Mouse (Mus musculus) liver, embryonic 16.5 days (tissue): Measurements from ENCODE around the gene Syk. TPM values are rescaled to one million over a fixed set of nuclear protein-coding genes. Genes with fewer than 3 reads are reported as not detected.

ENCODE experiments used
- ATAC-seq: fragments of 200-750 bp; cut with Nextera tagmentation; 2 replicates; pipeline ENCODE4 v1.8.0; 2017; ENCODE audit warnings: low read depth, mild to moderate bottlenecking, moderate number of reproducible peaks, moderate library complexity
- H3K27ac ChIP-seq: fragments of 300-500 bp; sonication (generic); 2 replicates; pipeline ENCODE4 v1.5.1; 2014; ENCODE audit warnings: mild to moderate bottlenecking, low read length
- H3K27me3 ChIP-seq: fragments of 300-500 bp; sonication (generic); 2 replicates; pipeline ENCODE4 v1.6.1; 2014; ENCODE audit warnings: low read depth, low read length, mixed read lengths; ENCODE audit not compliant: control insufficient read depth, insufficient read depth
- H3K36me3 ChIP-seq: fragments of 300-500 bp; sonication (generic); 2 replicates; pipeline ENCODE4 v1.6.1; 2014; ENCODE audit warnings: mild to moderate bottlenecking; ENCODE audit not compliant: control insufficient read depth, insufficient read depth
- H3K4me1 ChIP-seq: fragments of 300-500 bp; sonication (generic); 2 replicates; pipeline ENCODE4 v1.6.1; 2014; ENCODE audit warnings: low read depth, low read length, mixed read lengths; ENCODE audit not compliant: control insufficient read depth
- H3K4me2 ChIP-seq: fragments of 300-500 bp; sonication (generic); 2 replicates; pipeline ENCODE4 v1.6.1; 2014; ENCODE audit warnings: low read depth, low read length, mixed read lengths
- H3K4me3 ChIP-seq: fragments of 300-500 bp; sonication (generic); 2 replicates; pipeline ENCODE4 v1.5.1; 2014; ENCODE audit warnings: low read depth, mild to moderate bottlenecking, low read length
- H3K9ac ChIP-seq: fragments of 300-500 bp; sonication (generic); 2 replicates; pipeline ENCODE4 v1.6.1; 2014; ENCODE audit warnings: low read depth, low read length
- H3K9me3 ChIP-seq: fragments of 300-500 bp; sonication (generic); replicated peaks from 2 replicates; pipeline ENCODE4 v1.6.1; 2016; ENCODE audit warnings: low read length; ENCODE audit not compliant: control insufficient read depth
- WGBS: fragments of 180-500 bp; shearing (Covaris S2); extraction: QIAGEN DNeasy Blood & Tissue Kit; methylation state at CpG from one replicate; pipeline ENCODE4 v1.1.7; 2014; ENCODE audit not compliant: insufficient replicate concordance; 5-methylcytosine and 5-hydroxymethylcytosine counted together
- polyA plus RNA-seq: library from polyadenylated mRNA; unstranded; fragments of >200 nt; fragmentation: Nextera tagmentation; extraction: Ambion mirVana; gene quantifications from 2 replicates; pipeline ENCODE4 v1.2.1, GENCODE M21; 2015

Syk gene
- polyA plus RNA-seq, 1 experiment from 2014 or later = 5.9 TPM

DNA sequence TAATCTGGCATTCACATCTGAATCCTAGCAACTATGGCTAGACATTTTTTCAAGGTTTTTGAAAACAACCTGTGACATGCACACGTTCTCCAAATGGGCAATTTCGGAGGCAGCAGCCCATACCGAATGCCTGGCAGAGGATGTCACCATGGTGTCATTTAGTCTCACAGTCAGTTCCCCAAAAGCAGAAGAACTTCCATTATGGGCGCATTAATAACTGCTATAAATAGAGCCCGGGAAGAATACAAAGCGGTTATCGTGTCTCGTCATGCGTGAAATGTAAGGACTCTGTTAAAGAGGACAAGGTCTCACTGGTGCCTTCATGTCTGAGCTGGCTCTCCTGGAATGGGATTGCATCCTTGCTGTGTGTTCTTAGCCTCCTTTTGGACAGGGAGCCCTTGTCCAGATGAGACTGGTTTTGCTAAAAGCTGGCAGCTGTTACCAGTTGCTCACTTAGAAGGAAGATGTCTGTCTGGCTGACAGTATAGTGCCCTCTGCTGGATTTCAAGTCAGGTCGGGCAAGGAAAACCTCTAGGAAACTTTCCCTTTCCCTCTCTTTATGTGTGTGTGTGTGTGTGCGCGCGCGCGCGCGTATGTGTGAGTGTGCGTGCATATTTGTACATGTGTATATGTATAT, 17.8 kb upstream of the Syk start:
- H3K27ac ChIP-seq = no peak overlapping the region

DNA sequence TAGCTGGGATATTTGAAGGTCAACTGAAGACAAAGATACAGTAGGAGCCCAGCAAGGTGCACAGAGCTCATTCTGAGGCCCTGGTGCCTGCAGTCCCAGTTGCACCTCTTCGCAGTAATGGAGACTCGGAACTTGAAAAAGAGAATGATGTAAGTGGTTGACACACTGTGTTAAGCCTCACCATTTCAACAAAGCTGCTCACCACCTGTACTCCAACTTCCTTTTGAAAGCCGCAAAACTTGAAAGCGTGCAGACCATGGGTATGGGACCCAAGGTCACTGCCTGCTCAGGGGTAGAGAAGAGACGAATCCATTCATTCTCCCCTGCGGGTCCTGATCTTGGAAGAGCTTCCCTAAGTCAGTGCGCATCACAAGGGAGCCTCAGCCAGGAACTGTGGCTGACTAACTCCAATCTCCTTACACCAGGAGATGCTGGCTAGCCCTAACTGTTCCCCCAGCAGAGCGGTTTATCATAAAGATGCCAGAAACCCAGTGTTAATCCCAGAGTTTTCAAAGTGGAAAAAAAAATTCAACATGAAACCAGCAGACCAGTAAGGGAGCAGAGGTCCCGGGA, 16.7 kb upstream of the Syk start:
- H3K4me2 ChIP-seq = no peak overlapping the region
- no peak overlapping the region for H3K9ac ChIP-seq
- H3K4me3 ChIP-seq = no peak overlapping the region
- no peak for ATAC-seq
- H3K4me1 ChIP-seq = no peaks in the 10 kb centered on the region
- no peaks in the 10 kb centered on the region for H3K9me3 ChIP-seq
- H3K27ac ChIP-seq = no peak overlapping the region
- 62% methylated on average over 9 of the region's 9 CpGs for WGBS
- no peaks in the 10 kb centered on the region for H3K27me3 ChIP-seq
- no peaks in the 10 kb centered on the region for H3K36me3 ChIP-seq

More for the DNA sequence above, 17.8 kb upstream of the Syk start:
- H3K4me2 ChIP-seq = no peak overlapping the region
- H3K27me3 ChIP-seq = no peaks in the 10 kb centered on the region
- H3K9ac ChIP-seq = no peak overlapping the region
- WGBS = 78% methylated on average over 18 of the region's 18 CpGs
- H3K4me3 ChIP-seq = no peak overlapping the region
- no peaks in the 10 kb centered on the region for H3K36me3 ChIP-seq
- no peaks in the 10 kb centered on the region for H3K9me3 ChIP-seq
- H3K4me1 ChIP-seq = no peaks in the 10 kb centered on the region
- ATAC-seq = no peak

DNA sequence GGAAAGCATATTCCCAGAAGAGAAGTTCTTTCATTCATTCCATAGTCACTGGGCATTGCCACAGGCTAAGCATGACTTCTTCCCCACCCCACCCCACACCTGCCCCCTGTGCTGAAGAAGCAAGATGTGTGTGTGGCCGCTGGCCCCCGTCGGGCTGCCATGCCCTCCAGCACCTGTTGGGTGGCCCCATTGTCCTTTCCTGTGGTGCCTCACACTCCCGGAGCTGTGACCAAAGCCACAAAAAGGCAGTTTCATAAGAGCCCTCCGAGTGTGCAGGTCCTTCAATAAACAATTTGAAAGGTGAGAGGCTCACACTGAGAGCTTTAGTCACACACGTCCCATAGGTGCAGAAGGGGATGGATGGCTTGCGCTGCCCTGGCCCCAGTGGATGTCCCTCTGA, 16.2 kb upstream of the Syk start:
- no peak overlapping the region for H3K4me2 ChIP-seq
- H3K4me3 ChIP-seq = no peak overlapping the region
- 28% methylated on average over 7 of the region's 7 CpGs for WGBS
- H3K9ac ChIP-seq = no peak overlapping the region
- no peaks in the 10 kb centered on the region for H3K36me3 ChIP-seq
- no peak for ATAC-seq
- no peaks in the 10 kb centered on the region for H3K27me3 ChIP-seq
- no peaks in the 10 kb centered on the region for H3K4me1 ChIP-seq
- no peak overlapping the region for H3K27ac ChIP-seq
- H3K9me3 ChIP-seq = no peaks in the 10 kb centered on the region

DNA sequence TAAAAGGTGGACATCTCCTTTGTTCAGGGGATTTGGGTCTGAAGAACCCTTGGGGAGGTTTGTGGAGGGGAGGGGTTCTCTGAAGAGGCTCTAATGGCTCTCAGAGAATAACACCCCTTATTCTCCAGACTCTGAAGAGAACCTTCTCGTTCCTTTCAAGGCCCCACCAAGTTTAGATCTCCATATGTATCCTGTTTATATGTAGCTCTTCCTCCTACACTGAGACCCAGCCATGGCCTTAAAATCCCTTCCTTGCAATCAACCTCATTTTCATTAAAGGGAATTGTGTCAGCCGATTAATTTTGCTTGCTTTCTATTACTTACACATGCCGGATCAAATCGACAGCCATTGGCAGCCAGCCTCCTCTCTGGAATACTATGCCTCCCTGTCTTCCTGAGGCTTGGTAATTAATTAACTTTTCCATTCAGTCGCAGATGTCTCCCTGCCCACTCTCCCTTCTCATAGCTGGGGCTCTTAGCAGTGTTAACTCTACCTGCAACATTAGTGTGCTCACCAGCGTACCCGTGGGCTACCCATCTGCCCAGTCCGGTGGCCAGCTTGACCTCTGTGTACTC, 13.7 kb upstream of the Syk start:
- Histone ChIP-seq H3K4me3 (no peak overlapping the region), H3K9ac (no peak overlapping the region), H3K4me1 (no peaks in the 10 kb centered on the region), H3K4me2 (no peak overlapping the region), H3K27me3 (no peaks in the 10 kb centered on the region), H3K27ac (no peak overlapping the region), H3K36me3 (no peaks in the 10 kb centered on the region), H3K9me3 (no peaks in the 10 kb centered on the region)
- no peak for ATAC-seq
- WGBS = 58% methylated on average over 8 of the region's 8 CpGs

DNA sequence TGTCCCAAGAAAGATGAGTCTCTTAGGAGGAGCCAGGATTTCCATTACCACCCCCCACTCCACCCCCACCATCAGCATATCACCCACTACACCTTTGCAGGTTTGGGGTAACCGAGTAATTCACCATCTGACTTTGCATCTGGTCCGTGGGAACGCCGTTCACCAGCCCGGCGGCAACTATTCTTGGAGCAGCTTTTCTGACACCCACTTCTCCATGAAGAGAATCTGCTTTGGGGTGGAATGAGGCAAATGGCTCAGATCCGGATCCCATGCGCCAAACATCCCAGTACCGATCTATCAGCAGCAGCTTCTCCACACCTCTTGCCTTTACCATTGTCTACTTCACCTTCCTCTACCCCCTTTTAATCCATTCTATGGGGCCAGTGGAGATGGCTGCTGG, 12.7 kb upstream of the Syk start:
- Histone ChIP-seq H3K4me3 (no peak overlapping the region), H3K9ac (no peak overlapping the region), H3K4me2 (no peak overlapping the region), H3K4me1 (no peaks in the 10 kb centered on the region), H3K27me3 (no peaks in the 10 kb centered on the region), H3K9me3 (no peaks in the 10 kb centered on the region), H3K36me3 (no peaks in the 10 kb centered on the region), H3K27ac (no peak overlapping the region)
- 73% methylated on average over 9 of the region's 9 CpGs for WGBS
- ATAC-seq = no peak

DNA sequence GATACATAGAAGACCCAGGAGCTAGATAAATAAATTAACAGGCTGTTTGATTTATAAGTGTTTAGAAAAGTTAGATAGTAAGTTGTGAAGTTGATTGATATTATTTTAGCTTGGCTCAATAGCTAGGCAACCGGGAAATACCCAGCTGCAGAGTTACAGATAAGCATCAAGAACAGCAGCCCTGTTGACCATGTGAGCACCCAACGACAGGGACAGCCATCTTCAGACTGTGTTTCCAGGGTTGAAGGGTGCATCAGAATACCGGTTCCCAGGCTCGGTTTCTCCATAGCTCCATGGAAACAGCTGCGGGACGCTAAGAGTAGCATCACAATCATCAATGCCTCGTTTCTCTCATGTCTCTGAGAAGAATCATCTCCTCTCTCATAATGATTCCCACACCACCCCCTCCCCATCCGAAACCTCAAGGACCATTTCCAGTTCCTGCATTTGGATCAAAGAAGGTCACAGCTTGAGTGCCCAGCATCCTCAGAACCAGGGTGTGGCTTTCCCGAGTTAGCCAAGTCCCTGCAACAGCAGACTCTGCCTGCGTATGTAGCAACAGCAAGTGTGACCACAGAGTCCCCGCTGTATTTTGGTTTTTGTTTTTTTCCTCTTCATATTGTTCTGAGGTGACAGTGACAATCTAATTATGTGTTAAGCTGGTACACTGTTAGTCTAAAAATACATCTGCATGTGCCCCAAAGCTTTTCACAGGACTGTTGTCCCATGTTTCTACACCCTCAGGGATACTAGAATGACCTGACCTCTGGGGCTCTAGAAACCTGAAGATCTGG, 11.2 kb upstream of the Syk start:
- Histone ChIP-seq H3K9me3 (no peaks in the 10 kb centered on the region), H3K27ac (peak overlapping the region; percentile 64), H3K36me3 (no peaks in the 10 kb centered on the region), H3K9ac (no peak overlapping the region), H3K4me3 (no peak overlapping the region), H3K4me1 (no peaks in the 10 kb centered on the region; the same call in 1 of the 2 replicates), H3K4me2 (no peak overlapping the region), H3K27me3 (no peaks in the 10 kb centered on the region)
- ATAC-seq = no peak
- 37% methylated on average over 11 of the region's 11 CpGs for WGBS

DNA sequence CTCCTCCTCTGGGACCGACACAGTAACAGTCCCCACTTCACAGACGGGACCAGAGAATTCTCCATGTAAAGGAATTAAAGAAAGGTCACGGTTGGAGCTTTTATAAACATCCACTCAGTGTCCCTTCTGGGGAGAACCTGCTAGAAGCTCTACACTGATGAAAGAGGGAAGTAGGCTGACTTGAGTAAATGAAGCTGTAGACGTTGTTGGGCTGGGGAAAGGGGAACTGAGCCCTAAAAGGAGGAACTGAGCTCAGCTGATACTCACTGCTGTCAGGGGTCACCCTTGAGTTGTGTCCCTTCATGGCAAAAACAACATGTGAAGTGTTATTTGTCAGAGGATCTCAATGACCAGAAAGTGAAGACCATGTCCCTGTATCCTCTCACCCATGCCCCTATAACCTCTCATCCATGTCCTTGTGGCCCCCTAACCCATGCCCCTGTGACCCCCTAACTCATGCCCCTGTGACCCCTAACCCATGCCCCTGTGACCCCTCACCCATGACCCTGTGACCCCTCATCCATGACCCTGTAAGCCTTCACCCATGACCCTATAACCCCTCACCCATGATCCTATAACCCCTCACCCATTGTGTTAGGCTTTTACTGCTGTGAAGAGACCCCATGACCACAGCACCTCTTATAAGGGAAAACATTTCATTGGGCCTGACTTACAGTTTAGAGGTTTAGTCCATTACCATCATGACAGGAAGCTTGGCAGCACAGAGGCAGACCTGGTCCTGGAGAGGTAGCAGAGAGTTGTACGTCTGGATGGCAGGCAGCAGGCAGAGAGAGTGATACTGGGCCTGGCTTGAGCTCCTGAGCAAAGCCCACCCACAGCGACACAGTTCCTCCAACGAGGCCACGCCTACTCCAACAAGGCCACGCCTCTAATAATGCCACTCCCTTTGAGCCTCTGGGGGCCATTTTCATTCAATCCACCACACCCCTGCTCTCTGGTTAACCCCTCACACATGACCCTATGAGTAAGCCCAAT, 10.2 kb upstream of the Syk start:
- Histone ChIP-seq H3K4me2 (no peak overlapping the region), H3K36me3 (no peaks in the 10 kb centered on the region), H3K27me3 (no peaks in the 10 kb centered on the region), H3K9ac (no peak overlapping the region), H3K27ac (peak overlapping the region; percentile 70), H3K4me1 (no peaks in the 10 kb centered on the region; the same call in 1 of the 2 replicates), H3K4me3 (no peak overlapping the region), H3K9me3 (no peaks in the 10 kb centered on the region)
- WGBS = 42% methylated on average over 9 of the region's 9 CpGs
- ATAC-seq = peak; percentile 59

DNA sequence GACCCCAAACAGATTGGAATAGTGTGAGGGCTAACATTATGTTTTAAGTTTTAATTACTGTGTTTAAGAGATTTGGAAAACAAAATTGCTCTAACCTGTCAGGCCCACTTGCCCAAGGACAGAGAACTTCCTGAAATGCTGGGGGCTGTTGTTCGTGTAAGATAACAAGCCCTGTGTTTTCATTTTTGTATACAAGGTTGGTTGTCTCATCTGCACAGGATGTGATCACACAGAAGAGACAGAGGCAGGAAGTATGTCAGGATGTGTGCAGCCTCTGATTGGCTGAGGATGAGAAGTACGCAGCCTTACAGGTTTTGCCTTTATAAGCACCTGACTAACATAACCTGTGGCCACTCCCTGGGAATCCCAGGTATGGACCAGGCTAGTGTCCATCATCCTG, 8.7 kb upstream of the Syk start:
- no peak for ATAC-seq
- H3K4me1 ChIP-seq = no peaks in the 10 kb centered on the region; the same call in 1 of the 2 replicates
- no peak overlapping the region for H3K27ac ChIP-seq
- H3K36me3 ChIP-seq = no peaks in the 10 kb centered on the region
- 34% methylated on average over 2 of the region's 2 CpGs for WGBS
- no peaks in the 10 kb centered on the region for H3K9me3 ChIP-seq
- H3K4me2 ChIP-seq = no peak overlapping the region
- no peaks in the 10 kb centered on the region for H3K27me3 ChIP-seq
- no peak overlapping the region for H3K4me3 ChIP-seq
- H3K9ac ChIP-seq = no peak overlapping the region
